Mouse (Mus musculus) embryonic facial prominence, embryonic 10.5 days (tissue): Measurements from ENCODE around the gene Camk2d. TPM values are rescaled to one million over a fixed set of nuclear protein-coding genes. Genes with fewer than 3 reads are reported as not detected.

ENCODE experiments used
- DNase-seq: peaks from one replicate; pipeline ENCODE4 v3.0.0-alpha.2; 2017; ENCODE audit warnings: low spot score
- H3K27ac ChIP-seq: fragments of 300-500 bp; sonication (generic); replicated peaks from 2 replicates; pipeline ENCODE4 v1.5.1; 2016; ENCODE audit warnings: mild to moderate bottlenecking
- H3K27me3 ChIP-seq: fragments of 300-500 bp; sonication (generic); replicated peaks from 2 replicates; pipeline ENCODE4 v1.6.1; 2016; ENCODE audit warnings: low read depth, mild to moderate bottlenecking; ENCODE audit not compliant: poor library complexity, severe bottlenecking
- H3K36me3 ChIP-seq: fragments of 300-500 bp; sonication (generic); replicated peaks from 2 replicates; pipeline ENCODE4 v1.6.1; 2016; ENCODE audit warnings: mild to moderate bottlenecking, moderate library complexity
- H3K4me1 ChIP-seq: fragments of 300-500 bp; sonication (generic); 2 replicates; pipeline ENCODE4 v1.6.1; 2016
- H3K4me3 ChIP-seq: fragments of 300-500 bp; sonication (generic); 2 replicates; pipeline ENCODE4 v1.5.1; 2016; ENCODE audit warnings: mild to moderate bottlenecking, moderate library complexity
- H3K9me3 ChIP-seq: fragments of 300-500 bp; sonication (generic); 2 replicates; pipeline ENCODE4 v1.6.1; 2016; ENCODE audit warnings: mild to moderate bottlenecking
- WGBS: fragments of 180-500 bp; shearing (Covaris S2); methylation state at CpG from one replicate; pipeline ENCODE4 v1.1.7; 2016; 5-methylcytosine and 5-hydroxymethylcytosine counted together
- polyA plus RNA-seq: library from polyadenylated mRNA; unstranded; fragments of >200 nt; fragmentation: Nextera tagmentation; extraction: Ambion mirVana; gene quantifications from 2 replicates; pipeline ENCODE4 v1.2.1, GENCODE M21; 2016

Camk2d gene
- polyA plus RNA-seq, 1 experiment from 2014 or later = 13.7 TPM

DNA sequence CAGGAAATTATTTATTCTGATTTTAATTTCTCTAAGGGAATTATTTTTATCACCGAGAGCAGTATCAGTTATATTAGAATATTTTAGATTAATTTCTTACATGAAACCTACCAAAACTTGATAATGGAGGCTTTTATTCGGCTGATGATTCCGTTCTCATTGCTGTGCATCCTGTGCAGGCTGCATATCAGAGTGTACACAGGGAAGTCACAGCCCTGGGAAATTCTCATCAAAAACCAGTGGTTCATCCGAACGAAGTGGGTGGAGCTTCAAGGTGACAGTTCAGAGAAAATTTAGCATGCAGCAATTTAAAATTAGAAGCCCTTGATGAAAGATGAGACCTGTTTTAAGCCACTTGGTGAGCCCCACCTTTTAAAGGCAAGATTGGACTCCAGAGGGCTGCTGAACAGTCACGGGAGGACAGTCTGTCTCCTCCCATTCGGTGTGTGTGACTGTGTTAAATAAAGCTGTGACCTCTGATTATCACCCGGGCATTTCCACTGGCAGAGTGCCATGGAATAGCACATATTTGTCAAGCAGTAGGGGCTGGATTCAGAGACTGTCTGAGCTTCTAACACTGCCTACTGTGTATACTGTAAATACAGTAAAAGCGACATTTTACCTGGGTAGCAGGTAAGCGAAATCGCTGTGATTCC is 150.2 kb downstream of the Camk2d start:
- Histone ChIP-seq H3K4me3 (no peak overlapping the region), H3K4me1 (peaks cover 4% of the 10 kb centered on the region; the same call in 1 of the 2 replicates), H3K36me3 (no peaks in the 10 kb centered on the region), H3K9me3 (no peaks in the 10 kb centered on the region), H3K27me3 (no peaks in the 10 kb centered on the region), H3K27ac (no peak overlapping the region)
- 83% methylated on average over 11 of the region's 11 CpGs for WGBS
- DNase-seq = no peak

DNA sequence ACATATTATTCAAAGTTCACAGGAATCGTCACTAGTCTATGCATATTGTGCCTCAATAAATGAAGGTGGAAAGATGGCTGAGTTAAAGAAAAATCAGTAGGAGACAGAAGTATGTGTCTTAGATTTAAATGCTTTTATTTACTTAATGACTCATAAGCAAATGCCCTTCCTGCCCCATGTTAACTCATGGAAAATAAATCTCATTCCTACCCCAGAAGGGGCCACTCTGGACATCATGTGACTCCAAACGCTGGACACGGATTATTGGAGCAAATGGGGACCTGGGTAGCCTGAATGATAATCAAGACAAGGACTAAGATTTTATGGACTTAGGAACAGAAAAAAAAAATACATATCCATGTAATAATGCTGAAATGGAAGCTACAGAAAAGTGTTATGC is 151.5 kb downstream of the Camk2d start:
- Histone ChIP-seq H3K4me3 (no peak overlapping the region), H3K36me3 (no peaks in the 10 kb centered on the region), H3K4me1 (peaks cover 4% of the 10 kb centered on the region; the same call in 1 of the 2 replicates), H3K9me3 (no peaks in the 10 kb centered on the region), H3K27ac (no peak overlapping the region), H3K27me3 (no peaks in the 10 kb centered on the region)
- DNase-seq = no peak
- WGBS = 90% methylated on average over 3 of the region's 3 CpGs

DNA sequence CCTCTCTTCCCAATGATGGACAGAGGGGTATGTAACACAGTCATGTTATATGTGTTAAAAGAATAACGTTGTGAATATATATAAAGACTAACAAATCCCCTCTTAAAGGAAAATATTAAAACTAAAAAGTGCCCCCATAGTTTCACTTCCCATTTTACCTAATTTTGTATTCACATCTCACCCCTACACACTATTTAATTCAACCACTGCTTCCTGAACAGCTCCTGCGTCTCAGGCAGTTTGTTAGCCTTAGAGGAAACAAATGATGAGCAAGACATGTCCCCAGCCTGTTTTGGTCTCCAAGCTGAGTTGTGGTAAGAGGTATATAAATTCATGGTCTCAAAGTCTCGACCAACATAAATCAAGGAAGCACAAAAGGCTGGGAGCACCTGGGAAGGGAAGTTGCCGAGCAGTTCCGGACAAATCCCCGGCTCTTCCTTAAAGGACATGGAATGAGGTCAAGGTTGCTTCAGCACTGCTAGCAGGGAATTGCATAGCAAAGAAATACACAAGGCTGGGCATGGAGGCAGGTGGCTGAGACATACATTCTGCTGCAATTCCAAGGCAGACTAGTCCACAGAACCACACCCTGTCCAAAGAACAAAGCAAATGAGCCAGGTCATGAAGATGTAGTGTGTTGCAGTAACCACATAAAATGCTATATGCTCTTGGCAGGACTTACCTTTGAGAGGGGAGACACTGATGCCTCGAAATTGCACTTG is 155.4 kb downstream of the Camk2d start:
- Histone ChIP-seq H3K36me3 (no peaks in the 10 kb centered on the region), H3K4me3 (no peak overlapping the region), H3K9me3 (no peaks in the 10 kb centered on the region), H3K27me3 (no peaks in the 10 kb centered on the region), H3K27ac (no peak overlapping the region), H3K4me1 (peaks cover 4% of the 10 kb centered on the region; the same call in 1 of the 2 replicates)
- DNase-seq = no peak
- 87% methylated on average over 7 of the region's 7 CpGs for WGBS

DNA sequence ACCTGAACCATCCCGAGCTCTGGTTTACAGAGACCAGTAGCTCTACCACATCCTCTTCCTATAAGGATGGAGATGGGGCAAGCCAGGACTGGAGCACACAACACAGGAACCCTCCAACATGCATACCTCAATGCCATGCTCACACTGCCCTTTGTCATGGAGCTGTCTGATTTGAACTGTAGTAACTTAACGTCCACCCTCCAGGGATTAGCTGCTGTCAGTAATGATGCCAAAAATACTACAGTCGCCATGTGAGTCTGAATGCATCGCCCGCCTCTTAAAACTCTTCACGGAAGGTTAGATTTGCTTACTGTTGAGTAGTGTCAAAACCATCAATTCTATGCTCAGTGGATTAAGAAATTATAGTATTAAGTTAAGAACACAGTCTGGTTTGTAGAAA is 156.9 kb downstream of the Camk2d start:
- H3K4me1 ChIP-seq = peaks cover 4% of the 10 kb centered on the region; the same call in 1 of the 2 replicates

DNA sequence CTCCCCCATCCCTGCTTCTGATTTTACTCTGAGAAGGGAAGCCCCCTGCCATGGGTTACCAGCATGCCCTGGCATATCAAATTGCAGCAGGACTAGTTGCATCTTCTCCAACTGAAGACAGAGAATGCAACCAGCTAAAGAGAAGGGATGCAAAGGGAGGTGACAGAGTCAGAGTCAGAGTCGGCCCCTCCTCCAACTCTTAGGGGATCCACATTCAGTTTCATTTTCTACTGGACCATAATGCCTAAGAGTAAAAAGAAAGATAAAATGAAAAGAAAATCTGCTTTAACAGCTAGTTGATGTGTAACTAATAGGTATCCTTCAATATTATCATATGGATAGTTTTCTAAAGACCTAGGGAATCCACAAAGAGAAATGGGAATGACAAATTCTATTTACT is 162.3 kb downstream of the Camk2d start:
- Histone ChIP-seq H3K4me3 (no peak overlapping the region), H3K27me3 (no peaks in the 10 kb centered on the region), H3K9me3 (no peaks in the 10 kb centered on the region), H3K27ac (no peak overlapping the region), H3K36me3 (no peaks in the 10 kb centered on the region), H3K4me1 (peaks cover 8% of the 10 kb centered on the region; the same call in 1 of the 2 replicates)
- no peak for DNase-seq
- 82% methylated on average over 1 of the region's 1 CpGs for WGBS

More for the DNA sequence above, 156.9 kb downstream of the Camk2d start:
- Histone ChIP-seq H3K9me3 (no peaks in the 10 kb centered on the region), H3K27me3 (no peaks in the 10 kb centered on the region), H3K4me3 (no peak overlapping the region), H3K36me3 (no peaks in the 10 kb centered on the region), H3K27ac (no peak overlapping the region)
- no peak for DNase-seq
- WGBS = 88% methylated on average over 6 of the region's 6 CpGs

DNA sequence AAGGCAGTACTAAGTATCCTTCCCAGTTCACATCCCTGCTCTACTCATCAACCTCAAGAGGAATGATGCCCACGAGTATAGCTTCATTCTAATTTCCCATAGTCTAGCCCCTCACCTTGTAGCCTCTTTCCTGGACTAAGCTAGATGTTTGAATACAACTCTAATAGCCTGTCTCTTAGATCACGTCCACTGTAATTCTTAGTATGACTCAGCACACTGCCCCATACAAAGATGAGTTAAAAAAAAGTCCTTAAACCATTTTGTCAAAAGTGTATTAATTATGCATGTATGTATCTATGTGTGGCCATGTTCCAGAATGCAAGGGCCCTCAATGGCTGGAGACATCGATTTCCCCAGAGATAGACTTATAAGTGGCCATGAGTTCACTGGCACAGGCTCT is 164.5 kb downstream of the Camk2d start:
- Histone ChIP-seq H3K4me1 (peaks cover 8% of the 10 kb centered on the region; the same call in 1 of the 2 replicates), H3K4me3 (no peak overlapping the region), H3K36me3 (no peaks in the 10 kb centered on the region), H3K9me3 (no peaks in the 10 kb centered on the region), H3K27ac (no peak overlapping the region), H3K27me3 (no peaks in the 10 kb centered on the region)
- no peak for DNase-seq
- 86% methylated on average over 3 of the region's 3 CpGs for WGBS

DNA sequence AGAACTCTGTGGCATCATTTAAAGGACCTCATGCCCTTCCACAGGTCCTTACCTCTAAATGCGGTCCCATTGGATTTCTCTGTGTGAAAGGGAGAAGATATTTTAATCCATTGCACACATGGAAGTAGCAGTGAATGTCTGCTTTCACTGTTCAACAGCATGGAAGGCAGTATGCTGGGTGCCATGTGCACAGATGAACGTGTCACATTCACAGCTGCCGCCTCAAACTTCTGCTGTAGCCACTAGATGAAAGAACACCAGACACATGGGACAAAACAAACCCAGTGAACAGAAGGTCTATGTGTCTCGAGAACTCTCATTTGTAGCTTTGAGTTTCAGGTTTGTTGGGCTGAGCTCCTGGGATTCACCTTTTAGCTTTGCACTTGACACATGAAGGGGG is 168.6 kb downstream of the Camk2d start:
- DNase-seq = no peak
- 89% methylated on average over 4 of the region's 4 CpGs for WGBS

DNA sequence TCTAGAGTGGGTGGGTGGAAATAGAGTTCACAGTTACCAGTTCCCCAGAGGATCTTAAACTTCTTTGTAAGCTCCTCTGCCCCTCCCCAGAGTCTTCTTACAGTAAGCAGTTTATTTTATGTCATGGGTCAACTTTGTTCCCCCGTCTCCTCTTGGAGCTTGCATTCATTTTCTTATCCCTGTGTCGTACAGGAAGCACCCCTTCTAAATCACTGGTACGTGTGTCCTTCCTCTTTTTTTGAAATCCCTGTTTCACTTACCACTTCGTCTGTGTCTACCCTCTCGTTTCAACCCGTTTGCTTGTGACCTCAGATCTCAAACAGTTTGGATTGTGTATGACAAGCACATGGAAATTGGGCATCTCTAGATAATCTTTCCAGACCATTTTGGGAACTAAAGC is 174.0 kb downstream of the Camk2d start:
- Histone ChIP-seq H3K27me3 (no peaks in the 10 kb centered on the region), H3K36me3 (no peaks in the 10 kb centered on the region), H3K27ac (no peak overlapping the region), H3K4me1 (no peaks in the 10 kb centered on the region), H3K4me3 (no peak overlapping the region), H3K9me3 (no peaks in the 10 kb centered on the region)
- DNase-seq = no peak
- 75% methylated on average over 6 of the region's 6 CpGs for WGBS

More for the DNA sequence above, 168.6 kb downstream of the Camk2d start:
- H3K4me3 ChIP-seq = no peak overlapping the region
- H3K36me3 ChIP-seq = no peaks in the 10 kb centered on the region
- H3K9me3 ChIP-seq = no peaks in the 10 kb centered on the region
- peaks cover 8% of the 10 kb centered on the region; the same call in 1 of the 2 replicates for H3K4me1 ChIP-seq
- no peak overlapping the region for H3K27ac ChIP-seq
- H3K27me3 ChIP-seq = no peaks in the 10 kb centered on the region

DNA sequence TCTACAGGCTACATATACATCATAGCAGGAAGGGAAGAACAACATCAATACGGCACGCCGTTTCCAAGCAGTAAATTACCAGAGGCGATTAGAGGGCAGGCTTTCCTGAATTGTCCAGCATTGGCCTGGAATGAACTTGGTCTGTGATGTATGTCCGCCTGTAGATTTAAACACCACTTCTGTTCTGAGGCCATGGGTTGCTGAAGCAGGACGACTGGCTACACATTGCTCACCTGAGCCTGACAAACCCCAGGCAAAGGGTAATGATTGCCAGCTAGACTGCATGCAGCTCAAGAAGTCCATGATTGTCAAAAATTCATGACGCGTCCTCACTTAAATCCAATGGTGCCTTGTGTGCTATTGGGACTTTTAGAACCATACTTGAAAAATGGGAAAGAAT is 174.9 kb downstream of the Camk2d start:
- WGBS = 88% methylated on average over 8 of the region's 8 CpGs
- Histone ChIP-seq H3K4me1 (no peaks in the 10 kb centered on the region), H3K9me3 (no peaks in the 10 kb centered on the region), H3K36me3 (no peaks in the 10 kb centered on the region), H3K27ac (no peak overlapping the region), H3K4me3 (no peak overlapping the region), H3K27me3 (no peaks in the 10 kb centered on the region)
- no peak for DNase-seq

DNA sequence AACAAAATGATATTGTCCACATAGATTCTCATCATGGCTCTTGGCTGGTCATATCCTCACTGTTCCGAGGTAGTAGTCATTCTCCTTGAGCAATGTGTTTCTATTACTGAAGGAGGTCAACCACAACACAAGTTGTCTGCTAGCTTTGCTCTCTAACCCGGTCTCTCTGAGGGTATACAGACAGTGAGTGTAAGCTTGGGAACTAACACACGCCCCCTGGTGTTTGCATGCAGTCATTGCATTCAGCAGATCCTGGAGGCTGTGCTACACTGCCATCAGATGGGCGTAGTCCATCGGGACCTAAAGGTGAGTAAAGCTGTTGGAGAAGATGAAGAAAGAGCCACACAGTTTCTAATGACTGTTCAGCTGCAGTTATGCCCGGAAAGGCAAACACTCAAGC is 175.4 kb downstream of the Camk2d start:
- Histone ChIP-seq H3K4me1 (no peaks in the 10 kb centered on the region), H3K27ac (no peak overlapping the region), H3K9me3 (no peaks in the 10 kb centered on the region), H3K36me3 (no peaks in the 10 kb centered on the region), H3K27me3 (no peaks in the 10 kb centered on the region), H3K4me3 (no peak overlapping the region)
- WGBS = 29% methylated on average over 6 of the region's 6 CpGs
- DNase-seq = peak; percentile 72

DNA sequence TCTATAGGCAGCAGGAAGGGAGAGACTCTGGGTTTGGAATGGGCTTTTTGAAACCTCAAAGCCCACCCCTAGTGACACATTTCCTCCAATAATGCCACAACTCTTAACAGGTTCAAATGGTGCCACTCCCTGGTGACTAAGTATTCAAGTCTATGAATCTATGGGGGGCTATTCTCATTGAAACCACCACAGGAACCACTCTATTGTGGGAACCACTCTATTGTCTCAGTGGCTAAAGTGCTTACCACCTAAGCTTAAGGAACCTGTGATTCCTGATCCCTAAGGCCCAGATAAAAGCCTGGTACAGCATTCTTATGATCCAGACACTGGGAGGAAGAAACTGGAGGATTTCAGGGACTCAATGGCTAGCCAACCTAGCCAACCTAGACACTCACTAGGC is 179.9 kb downstream of the Camk2d start:
- H3K27ac ChIP-seq = no peak overlapping the region
- no peaks in the 10 kb centered on the region for H3K9me3 ChIP-seq
- no peak overlapping the region for H3K4me3 ChIP-seq
- H3K4me1 ChIP-seq = no peaks in the 10 kb centered on the region
- H3K36me3 ChIP-seq = no peaks in the 10 kb centered on the region
- no peaks in the 10 kb centered on the region for H3K27me3 ChIP-seq
- DNase-seq = no peak

DNA sequence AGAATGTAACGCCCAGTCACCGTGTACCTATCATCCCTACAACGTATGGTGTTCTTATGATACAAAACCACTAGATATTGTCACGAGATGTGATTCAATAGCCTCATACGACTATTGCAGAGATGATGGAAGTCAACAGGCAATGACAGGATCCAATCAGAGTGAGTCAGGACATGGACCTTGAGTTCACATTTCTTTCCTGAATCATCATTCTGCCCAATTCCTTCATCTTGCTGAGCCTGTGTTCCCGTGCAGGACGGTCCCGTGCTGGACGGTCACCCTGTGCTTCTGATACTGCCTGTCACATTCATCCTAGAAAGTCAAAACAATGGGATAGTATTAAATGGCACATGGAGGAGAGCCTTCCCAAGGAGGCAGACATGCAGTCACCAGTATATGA is 181.0 kb downstream of the Camk2d start:
- H3K27ac ChIP-seq = no peak overlapping the region
- no peaks in the 10 kb centered on the region for H3K4me1 ChIP-seq
- no peak overlapping the region for H3K4me3 ChIP-seq
- 95% methylated on average over 9 of the region's 9 CpGs for WGBS
- no peaks in the 10 kb centered on the region for H3K27me3 ChIP-seq
- no peak for DNase-seq
- H3K9me3 ChIP-seq = no peaks in the 10 kb centered on the region
- H3K36me3 ChIP-seq = no peaks in the 10 kb centered on the region

DNA sequence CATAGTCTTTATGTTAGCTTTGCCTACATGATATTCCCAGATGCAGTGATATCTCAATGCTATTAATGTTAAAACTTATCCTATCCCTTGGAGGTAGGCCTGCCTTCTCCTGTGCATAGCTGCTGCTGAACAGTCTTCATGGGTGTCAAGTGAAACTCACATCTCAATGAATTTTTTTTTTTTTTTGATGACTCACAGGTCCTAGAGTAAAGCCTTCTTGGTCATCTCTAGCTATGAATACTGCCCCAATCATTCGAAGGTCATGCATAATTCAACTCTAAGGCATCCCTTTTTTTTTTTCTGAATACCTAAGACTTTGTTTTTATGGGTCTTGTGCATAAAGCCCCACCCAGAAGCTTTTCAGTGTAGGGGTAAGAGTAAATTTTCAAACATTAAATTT is 181.8 kb downstream of the Camk2d start:
- Histone ChIP-seq H3K27me3 (no peaks in the 10 kb centered on the region), H3K27ac (no peak overlapping the region), H3K4me3 (no peak overlapping the region), H3K9me3 (no peaks in the 10 kb centered on the region), H3K36me3 (no peaks in the 10 kb centered on the region), H3K4me1 (no peaks in the 10 kb centered on the region)
- WGBS = 83% methylated on average over 1 of the region's 1 CpGs
- no peak for DNase-seq
